In genomic region chr9:34938140-34938539, GRCm38 (mm10) we compare ENCODE assay signal across 24 mouse cellular contexts.
"Had no signal": no experiment of that assay in that cellular context is flagged by ENCODE, and none has a peak within 500 bp of the region (broad histone marks: within the 10 kb centered on the region; RNA-seq: fewer than 3 reads in every experiment).

No protein-coding gene starts in this region.

- H3K36me3 ChIP-seq: limb, embryonic 10.5 days; limb, embryonic 13.5 days; liver, embryonic 12.5 days; liver, embryonic 15.5 days; lung, embryonic 15.5 days; midbrain, embryonic 12.5 days had no signal

- ATAC-seq: intestine, postnatal 0 days; liver, embryonic 12.5 days had no signal

- H3K4me1 ChIP-seq: limb, embryonic 10.5 days; limb, embryonic 13.5 days; liver, embryonic 12.5 days; liver, embryonic 15.5 days; megakaryocyte, embryonic 14.5 days; midbrain, embryonic 12.5 days had no signal

- DNase-seq: kidney, adult 2 months; kidney, postnatal 25 days; layer of hippocampus, adult 9-11 months; liver; lung, adult 18-20 months; lung, postnatal 10 days; lung, postnatal 36 days; right cerebral cortex, adult 18-20 months; right cerebral cortex, postnatal 14 days; right cerebral cortex, postnatal 4 days; thymus, adult 18-20 months; thymus, postnatal 36 days had no signal

- H3K27ac ChIP-seq: kidney, postnatal 0 days; layer of hippocampus, adult 2 months; limb, embryonic 10.5 days; limb, embryonic 13.5 days; liver, embryonic 12.5 days; liver, embryonic 15.5 days; lung, embryonic 15.5 days; midbrain, embryonic 12.5 days; stomach, postnatal 0 days had no signal

- H3K9ac ChIP-seq: limb, embryonic 13.5 days; liver, embryonic 12.5 days; liver, embryonic 15.5 days; lung, embryonic 15.5 days; midbrain, embryonic 12.5 days had no signal

- H3K9me3 ChIP-seq: limb, embryonic 10.5 days; limb, embryonic 13.5 days; liver, embryonic 12.5 days; liver, embryonic 15.5 days; lung, embryonic 15.5 days; midbrain, embryonic 12.5 days had no signal

- H3K27me3 ChIP-seq: limb, embryonic 13.5 days; liver, embryonic 15.5 days; lung, embryonic 15.5 days; midbrain, embryonic 12.5 days had no signal

- H3K4me2 ChIP-seq: limb, embryonic 13.5 days; liver, embryonic 12.5 days; liver, embryonic 15.5 days; lung, embryonic 15.5 days; midbrain, embryonic 12.5 days had no signal

- H3K4me3 ChIP-seq: layer of hippocampus, adult 2 months; limb, embryonic 10.5 days; limb, embryonic 13.5 days; liver, embryonic 12.5 days; liver, embryonic 15.5 days; lung, embryonic 15.5 days; megakaryocyte, embryonic 14.5 days; midbrain, embryonic 12.5 days; myocyte had no signal
